Mouse (Mus musculus) embryonic fibroblast, embryonic 13.5 days (primary cell): ENCODE measurements around the gene Ggct.

Experiments used
- CTCF ChIP-seq: IDR thresholded peaks from 2 replicates; pipeline ENCODE4 v1.5.1; 2011; ENCODE audit warnings: mild to moderate bottlenecking, control low read depth, low read length, moderate library complexity, borderline replicate concordance; ENCODE audit not compliant: insufficient read depth
- POLR2A ChIP-seq: IDR thresholded peaks from 2 replicates; pipeline ENCODE4 v1.6.1; 2011; ENCODE audit warnings: low read depth, mild to moderate bottlenecking, control low read depth, low read length, moderate library complexity

- TF ChIP-seq CTCF: no peak
- no peak for TF ChIP-seq POLR2A
Measured at GRCm38 (mm10) chr6:54933216-54933615, 59.5 kb downstream of the Ggct start.
